Mouse (Mus musculus) megakaryocyte, embryonic 14.5 days (primary cell): ENCODE data around the gene Ammecr1. TPM values are rescaled to one million over a fixed set of nuclear protein-coding genes. Genes with fewer than 3 reads are reported as not detected.
A peak's percentile ranks its signal among the peaks of the same experiment; 100 is the strongest.

ENCODE experiments used
- H3K27me3 ChIP-seq: replicated peaks from 2 replicates; pipeline ENCODE3; 2012; ENCODE audit warnings: inconsistent platforms
- H3K36me3 ChIP-seq: replicated peaks from 2 replicates; pipeline ENCODE3; 2012; ENCODE audit warnings: low read length, inconsistent platforms, mixed read lengths
- H3K4me1 ChIP-seq: 2 replicates; pipeline ENCODE4 v1.6.1; 2012; ENCODE audit warnings: inconsistent platforms
- H3K4me3 ChIP-seq: replicated peaks from 2 replicates; pipeline ENCODE3; 2012; ENCODE audit warnings: moderate library complexity, mild to moderate bottlenecking, inconsistent platforms
- H3K9me3 ChIP-seq: 2 replicates; pipeline ENCODE4 v1.6.1; 2012; ENCODE audit warnings: inconsistent platforms
- FLI1 ChIP-seq: IDR thresholded peaks from 2 replicates; pipeline ENCODE4 v1.6.1; 2012; ENCODE audit warnings: low read length, inconsistent platforms, mixed read lengths
- GATA1 ChIP-seq: IDR thresholded peaks from 3 replicates; pipeline ENCODE4 v1.6.1; 2012; ENCODE audit warnings: mixed read lengths, low read length, inconsistent platforms, borderline replicate concordance
- polyA plus RNA-seq: library from polyadenylated mRNA; stranded (reverse); fragments of >175 nt; gene quantifications from 2 replicates; pipeline ENCODE4 v1.2.3, GENCODE M21; 2012; ENCODE audit warnings: low replicate concordance; ENCODE audit not compliant: insufficient read depth

Ammecr1 gene
- polyA plus RNA-seq, 1 experiment, result 1.6 TPM

DNA sequence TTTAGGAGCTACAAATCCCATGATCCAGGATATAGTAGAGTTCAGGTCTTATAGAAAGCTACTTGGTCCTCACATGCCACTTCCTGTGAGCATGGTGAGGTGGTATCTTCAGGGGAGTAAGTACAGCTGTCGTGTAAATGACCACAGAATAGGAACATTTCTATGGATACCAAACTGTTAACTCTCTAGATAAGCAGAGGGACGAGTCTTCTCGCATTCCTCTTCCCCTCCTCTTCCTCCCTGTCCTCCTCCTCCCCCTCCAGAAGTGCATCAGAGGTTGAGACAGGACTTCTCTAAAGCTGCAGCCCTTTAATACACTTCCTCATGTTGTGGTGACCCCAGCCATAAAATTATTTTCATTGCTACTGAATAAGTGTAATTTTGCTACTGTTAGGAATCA is 49.1 kb downstream of the Ammecr1 start:
- Histone ChIP-seq H3K9me3 (no peaks in the 10 kb centered on the region), H3K4me1 (peaks cover 18% of the 10 kb centered on the region), H3K27me3 (no peaks in the 10 kb centered on the region), H3K36me3 (no peaks in the 10 kb centered on the region), H3K4me3 (peak overlapping the region; percentile 56)
- TF ChIP-seq FLI1 (no peak), GATA1 (no peak)

GRCm38 (mm10) chrX:142916719-142917118 is 49.8 kb downstream of the Ammecr1 start:
- Histone ChIP-seq H3K9me3 (no peaks in the 10 kb centered on the region), H3K4me1 (peaks cover 18% of the 10 kb centered on the region), H3K4me3 (no peak overlapping the region), H3K36me3 (no peaks in the 10 kb centered on the region), H3K27me3 (no peaks in the 10 kb centered on the region)
- no peak for TF ChIP-seq GATA1
- TF ChIP-seq FLI1, result no peak

GRCm38 (mm10) chrX:142914208-142914607 is 52.3 kb downstream of the Ammecr1 start:
- no peaks in the 10 kb centered on the region for H3K9me3 ChIP-seq
- no peaks in the 10 kb centered on the region for H3K36me3 ChIP-seq
- H3K4me3 ChIP-seq, result no peak overlapping the region
- H3K27me3 ChIP-seq, result no peaks in the 10 kb centered on the region
- TF ChIP-seq GATA1 (no peak), FLI1 (no peak)
- peaks cover 18% of the 10 kb centered on the region for H3K4me1 ChIP-seq

GRCm38 (mm10) chrX:142903854-142904253 is 62.7 kb downstream of the Ammecr1 start:
- no peaks in the 10 kb centered on the region for H3K27me3 ChIP-seq
- H3K9me3 ChIP-seq, result no peaks in the 10 kb centered on the region
- no peak overlapping the region for H3K4me3 ChIP-seq
- TF ChIP-seq FLI1 (no peak), GATA1 (no peak)
- no peaks in the 10 kb centered on the region for H3K4me1 ChIP-seq
- no peaks in the 10 kb centered on the region for H3K36me3 ChIP-seq

DNA sequence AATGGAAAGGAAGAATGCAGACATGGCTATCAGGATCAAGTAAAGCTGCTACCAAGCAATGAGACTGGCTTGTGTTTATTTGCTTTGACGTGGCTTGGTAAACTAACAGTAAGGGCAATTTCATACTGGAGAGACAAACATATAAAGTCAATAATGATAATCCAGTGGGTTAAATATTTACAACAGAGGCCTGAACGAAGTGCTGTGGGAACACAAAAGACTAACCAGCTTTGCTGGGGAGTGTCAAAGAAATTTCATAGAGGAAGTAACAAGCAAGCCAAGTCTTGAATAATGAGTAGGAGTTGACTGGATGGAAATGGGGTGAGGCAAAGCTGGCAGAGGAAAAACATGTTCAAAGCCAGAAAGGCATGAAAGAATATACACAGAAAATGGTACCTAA is 63.9 kb downstream of the Ammecr1 start:
- TF ChIP-seq GATA1 (no peak), FLI1 (no peak)
- Histone ChIP-seq H3K27me3 (peaks cover 2% of the 10 kb centered on the region), H3K36me3 (no peaks in the 10 kb centered on the region), H3K4me1 (0 out of 2 replicates have a peak, but pooled peaks cover 3% of the 10 kb centered on the region), H3K4me3 (no peak overlapping the region), H3K9me3 (no peaks in the 10 kb centered on the region)

DNA sequence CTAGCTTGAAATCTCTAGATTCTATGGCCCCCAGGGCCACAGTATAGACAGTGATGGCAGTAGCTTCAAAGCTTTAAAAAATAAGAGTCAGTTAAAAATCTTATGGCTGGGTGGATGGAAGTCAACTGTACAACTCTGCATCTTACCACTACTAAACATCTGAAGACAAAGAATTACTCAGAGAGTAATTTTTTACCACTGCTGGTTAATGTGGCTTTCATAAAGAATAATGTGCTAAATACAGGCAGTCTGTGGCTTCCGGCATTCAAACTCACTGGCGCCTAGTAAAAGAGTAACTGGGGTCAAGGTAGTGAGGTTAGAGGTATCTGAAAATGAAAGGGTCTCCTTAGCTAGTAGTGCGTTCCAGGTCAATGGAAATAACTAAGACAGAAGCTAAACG is 64.6 kb downstream of the Ammecr1 start:
- H3K4me3 ChIP-seq, result no peak overlapping the region
- peaks cover 4% of the 10 kb centered on the region for H3K27me3 ChIP-seq
- no peaks in the 10 kb centered on the region for H3K9me3 ChIP-seq
- H3K36me3 ChIP-seq, result no peaks in the 10 kb centered on the region
- TF ChIP-seq FLI1 (no peak), GATA1 (no peak)
- H3K4me1 ChIP-seq, result 0 out of 2 replicates have a peak, but pooled peaks cover 3% of the 10 kb centered on the region

DNA sequence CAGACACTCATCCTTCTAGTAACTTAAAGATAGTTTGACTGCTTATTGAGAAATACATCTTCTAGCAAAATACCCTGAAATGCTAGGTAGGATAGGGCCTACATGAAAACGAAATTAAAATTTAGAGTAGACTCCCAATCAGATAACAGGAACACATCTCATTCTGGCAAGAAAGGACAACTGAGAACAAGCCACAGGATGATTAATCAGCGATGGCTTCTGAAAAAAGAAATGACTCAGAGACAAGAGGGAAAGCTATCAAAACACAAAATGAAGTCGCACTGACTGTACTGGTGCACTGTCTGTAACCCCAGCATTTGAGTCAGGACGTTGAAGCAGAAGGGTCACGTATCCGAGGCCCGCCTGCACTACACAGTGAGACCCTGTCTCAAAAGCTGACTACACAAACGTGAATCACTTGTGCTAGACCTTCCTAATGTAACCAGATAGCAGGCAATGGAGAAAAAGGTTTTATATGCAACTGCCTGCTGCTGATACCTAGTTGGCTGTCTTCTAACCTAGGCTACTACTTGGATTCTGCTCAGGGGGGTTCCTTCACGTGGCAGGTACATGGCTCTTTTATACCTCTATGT is 68.1 kb downstream of the Ammecr1 start:
- TF ChIP-seq GATA1 (no peak), FLI1 (no peak)
- Histone ChIP-seq H3K36me3 (no peaks in the 10 kb centered on the region), H3K27me3 (peaks cover 4% of the 10 kb centered on the region), H3K9me3 (no peaks in the 10 kb centered on the region), H3K4me1 (0 out of 2 replicates have a peak, but pooled peaks cover 3% of the 10 kb centered on the region), H3K4me3 (no peak overlapping the region)

GRCm38 (mm10) chrX:142897477-142898000 is 69.0 kb downstream of the Ammecr1 start:
- Histone ChIP-seq H3K9me3 (no peaks in the 10 kb centered on the region), H3K4me1 (0 out of 2 replicates have a peak, but pooled peaks cover 3% of the 10 kb centered on the region), H3K36me3 (no peaks in the 10 kb centered on the region), H3K4me3 (no peak overlapping the region), H3K27me3 (peaks cover 4% of the 10 kb centered on the region)
- TF ChIP-seq FLI1, result no peak

DNA sequence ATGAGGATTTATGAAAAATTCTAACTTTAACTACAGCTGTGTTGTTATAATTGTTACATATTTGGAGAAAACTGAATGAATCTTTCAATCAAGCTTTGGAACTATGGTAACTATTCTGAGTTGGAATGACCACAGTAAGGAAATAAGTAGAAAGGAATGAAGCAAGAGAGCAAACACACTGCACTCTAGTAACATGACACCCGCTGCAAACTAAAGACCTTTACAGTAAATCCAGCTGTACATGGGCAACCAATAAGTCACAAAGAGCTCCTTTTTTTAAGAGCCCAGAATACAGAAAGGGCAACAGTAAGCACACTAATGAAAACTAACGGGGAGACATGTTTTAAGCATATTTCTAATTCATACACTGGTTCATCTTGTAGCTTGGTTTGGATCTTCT is 71.2 kb downstream of the Ammecr1 start:
- Histone ChIP-seq H3K9me3 (no peaks in the 10 kb centered on the region), H3K4me1 (0 out of 2 replicates have a peak, but pooled peaks cover 3% of the 10 kb centered on the region), H3K36me3 (no peaks in the 10 kb centered on the region), H3K27me3 (peaks cover 4% of the 10 kb centered on the region), H3K4me3 (no peak overlapping the region)
- TF ChIP-seq FLI1 (no peak), GATA1 (no peak)

- Histone ChIP-seq H3K4me3 (no peak overlapping the region), H3K4me1 (no peaks in the 10 kb centered on the region), H3K27me3 (peaks cover 5% of the 10 kb centered on the region), H3K9me3 (no peaks in the 10 kb centered on the region), H3K36me3 (no peaks in the 10 kb centered on the region)
- TF ChIP-seq FLI1 (no peak), GATA1 (no peak)
These were observed 80.6 kb downstream of the Ammecr1 start for GRCm38 (mm10) chrX:142885962-142886361.
